Mouse (Mus musculus) erythroblast, embryonic 14.5 days (primary cell): ENCODE measurements at regions not wholly inside any gene's neighbourhood (a gene's known extent, or its start where the extent isn't known, plus 50 kb on each side); places are given as distances from the start of the nearest gene placed in this dataset.

Experiments
- GATA1 ChIP-seq: IDR thresholded peaks from 2 replicates; pipeline ENCODE4 v1.6.1; 2012; ENCODE audit warnings: low read length, inconsistent platforms, mixed read lengths
- TAL1 ChIP-seq: IDR thresholded peaks from 3 replicates; pipeline ENCODE4 v1.6.1; 2012; ENCODE audit warnings: low read length, inconsistent platforms, mixed read lengths

GRCm38 (mm10) chr14:102329409-102329808 lies 599.7 kb downstream of the Lmo7 start:
- TF ChIP-seq TAL1 (no peak), GATA1 (no peak)
